Mouse (Mus musculus) hindbrain, embryonic 13.5 days (tissue): Measurements from ENCODE around the gene Foxc2. TPM values are rescaled to one million over a fixed set of nuclear protein-coding genes. Genes with fewer than 3 reads are reported as not detected.

Source experiments
- ATAC-seq: fragments of 200-750 bp; cut with Nextera tagmentation; 2 replicates; pipeline ENCODE4 v1.8.0; 2017; ENCODE audit warnings: moderate TSS enrichment; ENCODE audit not compliant: low FRiP score
- H3K27ac ChIP-seq: fragments of 300-500 bp; sonication (generic); 2 replicates; pipeline ENCODE4 v1.5.1; 2015; ENCODE audit warnings: inconsistent platforms, mild to moderate bottlenecking, moderate library complexity
- H3K27me3 ChIP-seq: fragments of 300-500 bp; sonication (generic); 2 replicates; pipeline ENCODE4 v1.6.1; 2015; ENCODE audit warnings: mild to moderate bottlenecking, inconsistent platforms
- H3K36me3 ChIP-seq: fragments of 300-500 bp; sonication (generic); 2 replicates; pipeline ENCODE4 v1.6.1; 2015; ENCODE audit warnings: mild to moderate bottlenecking, inconsistent platforms
- H3K4me1 ChIP-seq: fragments of 300-500 bp; sonication (generic); replicated peaks from 2 replicates; pipeline ENCODE4 v1.6.1; 2015; ENCODE audit warnings: inconsistent platforms
- H3K4me2 ChIP-seq: fragments of 300-500 bp; sonication (generic); 2 replicates; pipeline ENCODE4 v1.6.1; 2015; ENCODE audit warnings: inconsistent platforms, mild to moderate bottlenecking, moderate library complexity
- H3K4me3 ChIP-seq: fragments of 300-500 bp; sonication (generic); 2 replicates; pipeline ENCODE4 v1.5.1; 2015; ENCODE audit warnings: mild to moderate bottlenecking, inconsistent platforms
- H3K9ac ChIP-seq: fragments of 300-500 bp; sonication (generic); 2 replicates; pipeline ENCODE4 v1.6.1; 2015; ENCODE audit warnings: mild to moderate bottlenecking, inconsistent platforms
- H3K9me3 ChIP-seq: fragments of 300-500 bp; sonication (generic); 2 replicates; pipeline ENCODE4 v1.6.1; 2016; ENCODE audit warnings: inconsistent platforms
- WGBS: fragments of 180-500 bp; shearing (Covaris S2); methylation state at CpG from one replicate; pipeline ENCODE4 v1.1.7; 2015; 5-methylcytosine and 5-hydroxymethylcytosine counted together
- polyA plus RNA-seq: library from polyadenylated mRNA; unstranded; fragments of >200 nt; fragmentation: Nextera tagmentation; extraction: Ambion mirVana; gene quantifications from 2 replicates; pipeline ENCODE4 v1.2.1, GENCODE M21; 2015

Gene Foxc2
- polyA plus RNA-seq, 1 experiment from 2014 or later = 2.8 TPM

DNA sequence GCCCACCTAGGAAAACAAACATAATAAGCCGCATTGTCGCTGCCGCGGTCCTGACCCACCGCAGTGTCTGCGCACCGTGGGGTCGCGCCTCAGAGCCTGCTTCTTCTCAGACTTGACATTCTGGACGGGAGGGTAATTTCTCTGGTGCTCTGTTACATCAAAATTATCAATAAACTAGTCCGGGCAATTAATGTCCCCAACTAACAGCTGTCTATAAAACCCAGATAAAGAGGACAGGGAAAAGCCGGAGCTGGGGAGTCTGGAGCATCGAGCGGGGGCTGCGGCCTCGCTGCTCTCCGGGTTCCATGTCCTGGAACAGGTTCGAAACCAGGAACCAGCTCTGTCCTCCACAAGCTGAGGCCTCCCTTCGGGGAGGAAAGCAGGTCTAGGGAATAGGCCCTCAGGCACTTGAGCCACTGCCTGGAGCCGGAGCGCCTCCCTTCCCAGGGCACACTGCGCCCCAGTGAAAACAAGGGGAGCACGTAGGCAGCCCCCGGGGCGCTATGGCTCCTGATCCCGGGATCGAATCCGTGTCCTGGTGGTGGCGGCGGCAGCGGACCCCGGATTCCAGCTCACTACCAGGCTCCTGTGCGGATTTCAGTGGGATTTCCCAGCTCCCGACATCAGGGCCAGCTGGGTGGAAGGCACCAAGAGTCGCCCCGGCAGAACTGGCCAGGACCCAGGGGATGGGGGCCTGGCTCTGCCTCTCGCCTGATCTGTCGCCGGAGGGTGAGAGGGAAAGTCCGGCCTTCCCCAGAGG lies 26.9 kb upstream of the Foxc2 start:
- H3K4me3 ChIP-seq = no peak overlapping the region
- under 1% methylated on average over 40 of the region's 40 CpGs for WGBS

DNA sequence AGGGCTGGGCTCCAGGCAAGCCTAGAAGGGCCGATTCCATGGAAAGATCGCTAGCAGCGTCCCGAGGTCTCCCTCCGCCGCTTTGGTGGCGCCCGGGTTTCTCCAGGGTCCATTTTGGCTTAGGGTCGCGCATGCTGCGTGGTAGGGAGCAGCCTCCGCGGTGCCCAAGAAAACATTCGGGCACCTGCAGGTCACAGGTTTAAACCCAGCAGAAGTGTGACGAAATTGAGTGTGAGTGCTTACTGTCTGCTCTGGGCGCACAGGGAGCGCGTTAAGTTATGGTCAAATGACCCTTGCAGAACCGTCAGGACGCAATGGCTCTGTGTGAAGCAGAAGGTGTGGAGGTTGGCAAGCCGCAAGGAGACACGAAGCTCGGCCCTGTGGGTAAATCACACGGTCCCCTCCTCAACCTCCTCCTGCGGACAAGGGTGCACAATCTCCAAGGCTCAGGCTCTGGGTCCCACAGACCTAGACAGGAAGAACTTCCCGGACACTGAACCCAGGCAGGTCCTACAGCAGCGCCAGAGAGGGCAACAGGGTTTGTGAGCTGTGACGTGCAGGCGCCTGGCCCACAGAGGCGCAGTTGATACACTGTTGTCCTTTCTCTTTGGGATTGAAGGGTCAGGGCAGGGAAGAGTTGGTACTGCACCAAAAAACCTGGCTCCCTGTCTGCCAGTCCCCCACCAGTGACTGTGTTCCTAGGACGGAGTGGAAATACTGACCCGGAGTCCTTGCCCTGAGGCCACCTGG lies 26.2 kb upstream of the Foxc2 start:
- H3K27ac ChIP-seq = no peak overlapping the region
- no peaks in the 10 kb centered on the region for H3K36me3 ChIP-seq
- H3K4me1 ChIP-seq = peaks cover 3% of the 10 kb centered on the region
- WGBS = 3% methylated on average over 32 of the region's 32 CpGs
- no peak overlapping the region for H3K4me2 ChIP-seq
- ATAC-seq = no peak
- H3K9ac ChIP-seq = no peak overlapping the region
- H3K4me3 ChIP-seq = no peak overlapping the region
- H3K27me3 ChIP-seq = peaks cover 94% of the 10 kb centered on the region
- no peaks in the 10 kb centered on the region for H3K9me3 ChIP-seq

More for the DNA sequence above, 26.9 kb upstream of the Foxc2 start:
- Histone ChIP-seq H3K9me3 (no peaks in the 10 kb centered on the region), H3K27me3 (peaks cover 98% of the 10 kb centered on the region), H3K4me2 (no peak overlapping the region), H3K36me3 (no peaks in the 10 kb centered on the region), H3K9ac (no peak overlapping the region), H3K27ac (no peak overlapping the region), H3K4me1 (peaks cover 10% of the 10 kb centered on the region)
- no peak for ATAC-seq

GRCm38 (mm10) chr8:121090716-121091115 lies 25.3 kb upstream of the Foxc2 start:
- Histone ChIP-seq H3K9me3 (no peaks in the 10 kb centered on the region), H3K9ac (no peak overlapping the region), H3K4me1 (no peaks in the 10 kb centered on the region), H3K27me3 (peaks cover 93% of the 10 kb centered on the region), H3K36me3 (no peaks in the 10 kb centered on the region), H3K4me2 (no peak overlapping the region), H3K4me3 (no peak overlapping the region), H3K27ac (no peak overlapping the region)
- ATAC-seq = no peak
- WGBS = 0% methylated on average over 1 of the region's 1 CpGs

- Histone ChIP-seq H3K4me1 (no peaks in the 10 kb centered on the region), H3K9ac (no peak overlapping the region), H3K4me3 (no peak overlapping the region), H3K27ac (no peak overlapping the region), H3K27me3 (peaks cover 80% of the 10 kb centered on the region), H3K36me3 (peaks cover 9% of the 10 kb centered on the region), H3K4me2 (no peak overlapping the region), H3K9me3 (no peaks in the 10 kb centered on the region)
- 37% methylated on average over 6 of the region's 6 CpGs for WGBS
- 0 out of 2 replicates have a peak, but pooled peaks have one; percentile 9 for ATAC-seq
Measured at GRCm38 (mm10) chr8:121092141-121092540, 23.8 kb upstream of the Foxc2 start.

GRCm38 (mm10) chr8:121092627-121093026 lies 23.3 kb upstream of the Foxc2 start:
- Histone ChIP-seq H3K27ac (no peak overlapping the region), H3K9ac (no peak overlapping the region), H3K27me3 (peaks cover 76% of the 10 kb centered on the region), H3K36me3 (peaks cover 14% of the 10 kb centered on the region), H3K4me3 (no peak overlapping the region), H3K9me3 (no peaks in the 10 kb centered on the region), H3K4me2 (no peak overlapping the region), H3K4me1 (no peaks in the 10 kb centered on the region)
- WGBS = 4% methylated on average over 16 of the region's 16 CpGs
- peak; percentile 70; the same call in 1 of the 2 replicates for ATAC-seq

GRCm38 (mm10) chr8:121093496-121093895 lies 22.5 kb upstream of the Foxc2 start:
- WGBS = 59% methylated on average over 6 of the region's 6 CpGs
- no peak overlapping the region for H3K4me3 ChIP-seq
- no peaks in the 10 kb centered on the region for H3K4me1 ChIP-seq
- H3K36me3 ChIP-seq = peaks cover 22% of the 10 kb centered on the region
- no peak overlapping the region for H3K9ac ChIP-seq
- H3K27ac ChIP-seq = no peak overlapping the region
- no peak overlapping the region for H3K4me2 ChIP-seq
- ATAC-seq = no peak
- H3K27me3 ChIP-seq = peaks cover 69% of the 10 kb centered on the region
- no peaks in the 10 kb centered on the region for H3K9me3 ChIP-seq

- no peak overlapping the region for H3K27ac ChIP-seq
- H3K9me3 ChIP-seq = no peaks in the 10 kb centered on the region
- H3K4me3 ChIP-seq = no peak overlapping the region
- WGBS = 52% methylated on average over 17 of the region's 17 CpGs
- no peak overlapping the region for H3K9ac ChIP-seq
- H3K27me3 ChIP-seq = 0 out of 2 replicates have a peak, but pooled peaks cover 2% of the 10 kb centered on the region
- H3K36me3 ChIP-seq = peaks cover 69% of the 10 kb centered on the region
- no peak overlapping the region for H3K4me2 ChIP-seq
- peaks cover 19% of the 10 kb centered on the region for H3K4me1 ChIP-seq
- ATAC-seq = no peak
Measured at GRCm38 (mm10) chr8:121104049-121104818, 11.7 kb upstream of the Foxc2 start.

GRCm38 (mm10) chr8:121107668-121108656 lies 8.0 kb upstream of the Foxc2 start, which contains the start of gene Mthfsd:
Gene Mthfsd (minus strand): TSS chr8:121108392.
- Histone ChIP-seq H3K27ac (peak within 1 kb of the TSS; percentile 89), H3K4me1 (peaks cover 19% of the 10 kb centered on the region), H3K4me3 (peak within 1 kb of the TSS; percentile 87), H3K36me3 (peaks cover 32% of the 10 kb centered on the region), H3K4me2 (peak within 1 kb of the TSS; percentile 91), H3K9ac (peak within 1 kb of the TSS; percentile 94), H3K27me3 (peaks cover 39% of the 10 kb centered on the region), H3K9me3 (no peaks in the 10 kb centered on the region)
- 2% methylated on average over 75 of the region's 75 CpGs for WGBS
- peak; percentile 94 for ATAC-seq

GRCm38 (mm10) chr8:121108657-121109056 lies 7.3 kb upstream of the Foxc2 start:
- peak overlapping the region; percentile 87 for H3K4me3 ChIP-seq
- peak overlapping the region; percentile 91 for H3K4me2 ChIP-seq
- peak overlapping the region; percentile 94 for H3K9ac ChIP-seq
- H3K36me3 ChIP-seq = peaks cover 25% of the 10 kb centered on the region
- H3K4me1 ChIP-seq = peaks cover 19% of the 10 kb centered on the region
- 16% methylated on average over 5 of the region's 5 CpGs for WGBS
- H3K27me3 ChIP-seq = peaks cover 45% of the 10 kb centered on the region
- no peak overlapping the region for H3K27ac ChIP-seq
- ATAC-seq = no peak
- H3K9me3 ChIP-seq = no peaks in the 10 kb centered on the region

DNA sequence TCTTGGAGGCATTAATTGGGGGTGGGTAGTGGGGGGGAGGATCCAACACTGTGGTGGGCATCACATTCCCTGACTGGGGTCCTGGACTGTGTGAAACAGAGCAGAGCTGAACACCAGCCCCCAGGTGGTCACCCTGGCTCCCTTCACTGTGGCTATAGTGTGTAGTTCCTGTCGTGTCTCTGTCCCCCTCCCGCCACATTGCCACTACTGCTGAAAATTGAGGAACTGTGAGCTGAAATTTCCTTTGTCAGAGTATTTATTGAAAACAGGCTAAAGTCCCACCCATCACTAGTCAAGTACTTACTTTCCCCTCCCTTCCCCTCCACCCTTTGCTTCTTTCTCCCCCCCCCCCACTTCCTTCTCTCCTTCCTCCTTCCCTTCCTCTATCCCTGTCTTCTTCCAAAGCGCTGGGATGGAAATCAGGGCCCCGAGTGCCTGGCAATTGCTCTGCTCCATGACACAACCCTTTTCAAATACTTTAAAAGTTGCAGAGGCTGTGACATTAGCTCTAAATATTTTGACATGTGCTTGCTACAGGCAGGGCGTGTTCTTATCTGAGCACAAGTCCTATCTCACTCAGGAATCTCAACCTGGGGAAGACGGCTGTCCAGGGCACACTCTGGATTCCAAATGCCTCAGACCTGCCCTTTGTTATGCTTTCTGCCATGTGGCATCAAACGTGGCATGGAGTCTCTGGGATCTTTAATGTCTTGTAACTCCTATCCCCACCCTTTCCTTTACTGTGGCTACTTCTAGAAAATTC lies 4.6 kb upstream of the Foxc2 start:
- no peak for ATAC-seq
- H3K9me3 ChIP-seq = no peaks in the 10 kb centered on the region
- no peak overlapping the region for H3K27ac ChIP-seq
- H3K36me3 ChIP-seq = peaks cover under 1% of the 10 kb centered on the region; the same call in 1 of the 2 replicates
- H3K27me3 ChIP-seq = peaks cover 72% of the 10 kb centered on the region
- H3K4me3 ChIP-seq = no peak overlapping the region
- 59% methylated on average over 7 of the region's 7 CpGs for WGBS
- H3K4me1 ChIP-seq = peaks cover 17% of the 10 kb centered on the region
- H3K4me2 ChIP-seq = no peak overlapping the region
- H3K9ac ChIP-seq = no peak overlapping the region

DNA sequence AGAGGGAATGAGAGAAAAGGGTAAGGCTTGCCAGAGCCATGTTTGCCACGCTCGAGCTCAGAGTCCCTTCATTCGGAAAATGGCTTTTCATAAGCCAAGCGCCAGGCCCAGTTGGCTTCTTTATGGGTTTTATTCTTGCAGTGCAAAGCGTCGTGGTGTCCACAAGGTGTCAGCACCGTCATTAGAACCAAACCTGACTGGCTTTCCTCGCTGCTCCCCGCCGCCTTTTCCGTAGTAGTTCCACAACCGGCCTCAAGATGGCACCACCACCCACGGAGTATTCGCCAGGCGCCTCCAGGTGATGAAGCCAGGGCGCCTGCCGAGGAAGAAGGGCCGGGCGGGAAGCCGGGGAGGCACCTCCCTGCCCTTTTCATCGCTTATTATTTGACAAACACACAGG lies 2.7 kb upstream of the Foxc2 start:
- peaks cover 91% of the 10 kb centered on the region for H3K27me3 ChIP-seq
- no peak overlapping the region for H3K9ac ChIP-seq
- no peak overlapping the region for H3K4me3 ChIP-seq
- WGBS = under 1% methylated on average over 21 of the region's 21 CpGs
- peaks cover 7% of the 10 kb centered on the region; the same call in 1 of the 2 replicates for H3K9me3 ChIP-seq
- H3K36me3 ChIP-seq = no peaks in the 10 kb centered on the region
- H3K4me1 ChIP-seq = peaks cover 17% of the 10 kb centered on the region
- H3K27ac ChIP-seq = no peak overlapping the region
- ATAC-seq = no peak
- H3K4me2 ChIP-seq = no peak overlapping the region
